Mouse (Mus musculus) embryonic facial prominence, embryonic 12.5 days (tissue): ENCODE results near the gene Psmb3. TPM values are rescaled to one million over a fixed set of nuclear protein-coding genes. Genes with fewer than 3 reads are reported as not detected.
"Not testable (repeated sequence)": the region's sequence is repeated elsewhere in the genome, so short reads cannot be mapped to it uniquely, and the experiment has no call there.

ENCODE experiments used
- ATAC-seq: fragments of 200-750 bp; cut with Nextera tagmentation; 2 replicates; pipeline ENCODE4 v1.8.0; 2017; ENCODE audit not compliant: insufficient number of reproducible peaks, insufficient read depth, low FRiP score, low TSS enrichment
- H3K27ac ChIP-seq: fragments of 300-500 bp; sonication (generic); 2 replicates; pipeline ENCODE4 v1.5.1; 2016; ENCODE audit warnings: mild to moderate bottlenecking
- H3K27me3 ChIP-seq: fragments of 300-500 bp; sonication (generic); 2 replicates; pipeline ENCODE4 v1.6.1; 2016; ENCODE audit warnings: mild to moderate bottlenecking, moderate library complexity
- H3K36me3 ChIP-seq: fragments of 300-500 bp; sonication (generic); 2 replicates; pipeline ENCODE4 v1.6.1; 2016; ENCODE audit warnings: mild to moderate bottlenecking
- H3K4me1 ChIP-seq: fragments of 300-500 bp; sonication (generic); 2 replicates; pipeline ENCODE4 v1.6.1; 2016
- H3K4me2 ChIP-seq: fragments of 300-500 bp; sonication (generic); replicated peaks from 2 replicates; pipeline ENCODE4 v1.6.1; 2016; ENCODE audit warnings: mild to moderate bottlenecking, moderate library complexity
- H3K4me3 ChIP-seq: fragments of 300-500 bp; sonication (generic); 2 replicates; pipeline ENCODE4 v1.5.1; 2016; ENCODE audit warnings: mild to moderate bottlenecking
- H3K9ac ChIP-seq: fragments of 300-500 bp; sonication (generic); 2 replicates; pipeline ENCODE4 v1.6.1; 2016; ENCODE audit warnings: mild to moderate bottlenecking, moderate library complexity
- H3K9me3 ChIP-seq: fragments of 300-500 bp; sonication (generic); 2 replicates; pipeline ENCODE4 v1.6.1; 2016; ENCODE audit warnings: mild to moderate bottlenecking, moderate library complexity
- WGBS: fragments of 180-500 bp; shearing (Covaris S2); methylation state at CpG from one replicate; pipeline ENCODE4 v1.1.7; 2016; 5-methylcytosine and 5-hydroxymethylcytosine counted together
- polyA plus RNA-seq: library from polyadenylated mRNA; unstranded; fragments of >200 nt; fragmentation: Nextera tagmentation; extraction: Ambion mirVana; gene quantifications from 2 replicates; pipeline ENCODE4 v1.2.1, GENCODE M21; 2016

Psmb3 gene
- polyA plus RNA-seq, 1 experiment from 2014 or later, result 447 TPM

- Histone ChIP-seq H3K36me3 (peaks cover 5% of the 10 kb centered on the region), H3K27ac (peak overlapping the region; percentile 98), H3K27me3 (no peaks in the 10 kb centered on the region), H3K4me2 (peak overlapping the region; percentile 89), H3K9ac (peak overlapping the region; percentile 97), H3K4me3 (peak overlapping the region; percentile 91), H3K9me3 (no peaks in the 10 kb centered on the region), H3K4me1 (peaks cover 54% of the 10 kb centered on the region)
- WGBS, result 1% methylated on average over 14 of the region's 14 CpGs
- no peak for ATAC-seq
These were observed 5.2 kb upstream of the Psmb3 start for GRCm38 (mm10) chr11:97697891-97698529.

- under 1% methylated on average over 63 of the region's 63 CpGs for WGBS
These were observed 4.2 kb upstream of the Psmb3 start for GRCm38 (mm10) chr11:97698741-97699611.

GRCm38 (mm10) chr11:97699626-97700002, 3.6 kb upstream of the Psmb3 start:
- peaks cover 55% of the 10 kb centered on the region for H3K4me1 ChIP-seq
- H3K36me3 ChIP-seq, result no peaks in the 10 kb centered on the region
- H3K4me2 ChIP-seq, result peak overlapping the region; percentile 89
- peak overlapping the region; percentile 98 for H3K27ac ChIP-seq
- 0% methylated on average over 5 of the region's 9 CpGs for WGBS
- no peaks in the 10 kb centered on the region for H3K9me3 ChIP-seq
- no peaks in the 10 kb centered on the region for H3K27me3 ChIP-seq
- no peak for ATAC-seq
- peak overlapping the region; percentile 97 for H3K9ac ChIP-seq
- H3K4me3 ChIP-seq, result peak overlapping the region; percentile 91

More at GRCm38 (mm10) chr11:97698741-97699611, 4.2 kb upstream of the Psmb3 start:
- H3K9me3 ChIP-seq, result no peaks in the 10 kb centered on the region
- peaks cover 56% of the 10 kb centered on the region for H3K4me1 ChIP-seq
- H3K4me3 ChIP-seq, result peak overlapping the region; percentile 91
- H3K9ac ChIP-seq, result peak overlapping the region; percentile 97
- peak overlapping the region; percentile 98 for H3K27ac ChIP-seq
- peak; percentile 1; the same call in 1 of the 2 replicates for ATAC-seq
- no peaks in the 10 kb centered on the region for H3K27me3 ChIP-seq
- H3K36me3 ChIP-seq, result no peaks in the 10 kb centered on the region
- peak overlapping the region; percentile 89 for H3K4me2 ChIP-seq

- no peaks in the 10 kb centered on the region for H3K27me3 ChIP-seq
- no peak for ATAC-seq
- H3K9me3 ChIP-seq, result no peaks in the 10 kb centered on the region
- no peaks in the 10 kb centered on the region for H3K36me3 ChIP-seq
- H3K4me1 ChIP-seq, result peaks cover 49% of the 10 kb centered on the region
- under 1% methylated on average over 85 of the region's 85 CpGs for WGBS
- H3K4me2 ChIP-seq, result peak within 1 kb of the TSS; percentile 89
- peak within 1 kb of the TSS; percentile 91 for H3K4me3 ChIP-seq
- peak within 1 kb of the TSS; percentile 98 for H3K27ac ChIP-seq
- H3K9ac ChIP-seq, result peak within 1 kb of the TSS; percentile 97
These were observed 3.0 kb upstream of the Psmb3 start, which contains the start of gene Pcgf2 for GRCm38 (mm10) chr11:97700003-97700745. Pcgf2 (minus strand) TSS chr11:97700497.

GRCm38 (mm10) chr11:97700746-97701580, 2.2 kb upstream of the Psmb3 start:
- H3K27me3 ChIP-seq, result no peaks in the 10 kb centered on the region
- peak overlapping the region; percentile 97 for H3K9ac ChIP-seq
- no peaks in the 10 kb centered on the region for H3K9me3 ChIP-seq
- ATAC-seq, result no peak
- H3K27ac ChIP-seq, result peak overlapping the region; percentile 98
- peaks cover 42% of the 10 kb centered on the region for H3K4me1 ChIP-seq
- H3K36me3 ChIP-seq, result 0 out of 2 replicates have a peak, but pooled peaks cover 2% of the 10 kb centered on the region
- peak overlapping the region; percentile 91 for H3K4me3 ChIP-seq
- peak overlapping the region; percentile 89 for H3K4me2 ChIP-seq
- WGBS, result 19% methylated on average over 30 of the region's 30 CpGs

- no peak overlapping the region for H3K9ac ChIP-seq
- no peaks in the 10 kb centered on the region for H3K27me3 ChIP-seq
- no peaks in the 10 kb centered on the region for H3K9me3 ChIP-seq
- H3K27ac ChIP-seq, result peak overlapping the region; percentile 84; the same call in 1 of the 2 replicates
- peaks cover 33% of the 10 kb centered on the region for H3K4me1 ChIP-seq
- H3K4me3 ChIP-seq, result peak overlapping the region; percentile 91
- 50% methylated on average over 15 of the region's 15 CpGs for WGBS
- H3K4me2 ChIP-seq, result peak overlapping the region; percentile 89
- H3K36me3 ChIP-seq, result peaks cover 10% of the 10 kb centered on the region
- no peak for ATAC-seq
These were observed 1.4 kb upstream of the Psmb3 start for GRCm38 (mm10) chr11:97701581-97702392.

GRCm38 (mm10) chr11:97702393-97702745, 830 bp upstream of the Psmb3 start:
- WGBS, result under 1% methylated on average over 24 of the region's 24 CpGs
- H3K4me2 ChIP-seq, result peak overlapping the region; percentile 89
- H3K27me3 ChIP-seq, result no peaks in the 10 kb centered on the region
- H3K4me3 ChIP-seq, result peak overlapping the region; percentile 91
- H3K4me1 ChIP-seq, result peaks cover 27% of the 10 kb centered on the region
- ATAC-seq, result no peak
- no peaks in the 10 kb centered on the region for H3K9me3 ChIP-seq
- peak overlapping the region; percentile 84 for H3K27ac ChIP-seq
- peak overlapping the region; percentile 56 for H3K9ac ChIP-seq
- peaks cover 16% of the 10 kb centered on the region for H3K36me3 ChIP-seq

GRCm38 (mm10) chr11:97710067-97710466, 6.9 kb downstream of the Psmb3 start:
- H3K27me3 ChIP-seq, ATAC-seq, H3K4me2 ChIP-seq, H3K9ac ChIP-seq, H3K4me1 ChIP-seq, H3K27ac ChIP-seq, H3K9me3 ChIP-seq, H3K4me3 ChIP-seq: not testable (repeated sequence)
- peaks cover 66% of the 10 kb centered on the region for H3K36me3 ChIP-seq
- WGBS, result 76% methylated on average over 2 of the region's 2 CpGs

GRCm38 (mm10) chr11:97711200-97711900, 8.2 kb downstream of the Psmb3 start:
- H3K4me2 ChIP-seq, result no peak overlapping the region
- ATAC-seq, result no peak
- no peaks in the 10 kb centered on the region for H3K4me1 ChIP-seq
- H3K4me3 ChIP-seq, result no peak overlapping the region
- no peaks in the 10 kb centered on the region for H3K9me3 ChIP-seq
- H3K36me3 ChIP-seq, result peaks cover 71% of the 10 kb centered on the region
- H3K27me3 ChIP-seq, result no peaks in the 10 kb centered on the region
- H3K9ac ChIP-seq, result no peak overlapping the region
- WGBS, result 81% methylated on average over 13 of the region's 13 CpGs
- no peak overlapping the region for H3K27ac ChIP-seq

- no peaks in the 10 kb centered on the region for H3K27me3 ChIP-seq
- no peaks in the 10 kb centered on the region for H3K9me3 ChIP-seq
- no peaks in the 10 kb centered on the region for H3K4me1 ChIP-seq
These were observed 9.1 kb downstream of the Psmb3 start for GRCm38 (mm10) chr11:97712286-97712685.

More at GRCm38 (mm10) chr11:97712286-97712685, 9.1 kb downstream of the Psmb3 start:
- Histone ChIP-seq H3K27ac (no peak overlapping the region), H3K4me3 (no peak overlapping the region), H3K9ac (no peak overlapping the region), H3K4me2 (no peak overlapping the region), H3K36me3 (peaks cover 68% of the 10 kb centered on the region)
- ATAC-seq, result no peak
- WGBS, result 90% methylated on average over 15 of the region's 15 CpGs
